Mouse (Mus musculus) lung, postnatal 25 days (tissue): ENCODE results near the gene Sf3b3.
"Not testable (repeated sequence)": the region's sequence is repeated elsewhere in the genome, so short reads cannot be mapped to it uniquely, and the experiment has no call there.

Source experiments
- DNase-seq: peaks from one replicate; pipeline ENCODE4 v3.0.0; 2022; ENCODE audit warnings: low spot score

Gene Sf3b3

DNA sequence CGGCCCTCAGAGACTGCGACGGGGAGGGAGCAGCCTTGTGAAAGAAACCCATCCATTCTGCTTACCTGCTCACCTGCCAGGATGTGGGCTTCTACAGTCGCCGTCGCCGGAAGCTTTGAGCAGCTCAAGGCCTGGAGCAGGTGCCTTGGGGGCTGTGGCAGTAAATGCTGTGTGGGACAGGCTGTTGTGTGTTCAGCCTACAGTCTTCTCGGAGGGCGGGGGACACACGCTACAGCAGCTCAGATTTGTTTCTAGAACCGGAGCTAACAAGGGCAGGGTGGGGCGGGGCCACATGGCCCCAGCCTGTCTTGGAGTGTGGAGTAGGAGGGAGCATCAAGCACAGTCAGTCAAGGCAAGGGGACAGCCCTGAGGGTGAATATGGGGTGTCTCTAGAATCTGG is 40.9 kb downstream of the Sf3b3 start, which contains the start of gene Il34:
Gene Il34, minus strand, starts transcription at position 256 of the 400 bp plus-strand sequence.
- no peak for DNase-seq

DNA sequence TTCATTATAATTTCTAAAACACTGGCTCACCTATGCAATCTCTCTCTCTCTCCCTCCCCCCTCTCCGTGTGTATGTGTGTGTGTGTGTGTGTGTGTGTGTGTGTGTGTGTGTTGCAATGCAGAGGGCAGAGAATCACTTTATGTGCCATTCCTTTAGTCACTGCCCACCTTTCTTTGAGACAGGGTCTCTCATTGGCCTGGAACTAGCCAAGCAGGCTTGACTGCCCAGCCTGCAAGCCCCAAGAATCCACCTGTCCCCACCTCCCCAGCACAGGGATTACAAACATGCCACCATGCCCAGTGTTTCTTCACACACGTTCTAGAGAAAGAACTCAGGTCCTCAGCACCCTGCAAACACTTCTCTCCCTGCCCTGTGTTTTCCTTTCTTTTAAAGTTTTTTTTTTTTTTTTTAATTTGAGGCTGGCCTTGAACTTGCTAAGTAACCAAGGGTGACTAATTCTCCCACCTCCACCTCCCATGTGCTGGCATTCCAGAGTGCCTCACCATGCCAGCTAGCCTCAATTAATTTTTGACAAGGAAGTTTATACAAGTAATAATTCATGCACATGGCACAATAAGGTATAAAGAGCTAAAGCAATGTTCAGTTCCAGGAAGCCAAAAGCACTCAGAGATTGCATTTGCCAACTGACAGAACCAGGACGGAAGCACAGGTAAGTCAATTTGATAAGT is 41.6 kb downstream of the Sf3b3 start:
- DNase-seq = peak; percentile 60

DNA sequence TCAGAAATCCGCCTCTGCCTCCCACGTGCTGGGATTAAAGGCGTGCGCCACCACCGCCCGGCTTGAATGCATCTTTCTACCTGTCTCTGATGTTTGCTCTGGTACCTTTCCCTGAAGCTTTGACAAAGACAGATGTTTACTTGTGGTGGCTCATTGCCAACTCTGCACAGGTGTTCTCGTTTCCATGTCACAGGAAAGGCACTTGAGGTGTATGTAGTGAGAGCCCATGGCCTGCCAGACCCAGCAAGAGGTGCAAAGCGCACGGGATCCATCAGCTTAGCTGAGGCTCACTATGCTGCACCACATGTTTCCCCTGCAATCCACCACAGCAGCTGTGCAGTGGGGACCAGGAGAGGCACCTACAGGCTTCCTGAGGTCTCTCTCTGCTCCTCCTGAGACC is 42.7 kb downstream of the Sf3b3 start:
- no peak for DNase-seq

DNA sequence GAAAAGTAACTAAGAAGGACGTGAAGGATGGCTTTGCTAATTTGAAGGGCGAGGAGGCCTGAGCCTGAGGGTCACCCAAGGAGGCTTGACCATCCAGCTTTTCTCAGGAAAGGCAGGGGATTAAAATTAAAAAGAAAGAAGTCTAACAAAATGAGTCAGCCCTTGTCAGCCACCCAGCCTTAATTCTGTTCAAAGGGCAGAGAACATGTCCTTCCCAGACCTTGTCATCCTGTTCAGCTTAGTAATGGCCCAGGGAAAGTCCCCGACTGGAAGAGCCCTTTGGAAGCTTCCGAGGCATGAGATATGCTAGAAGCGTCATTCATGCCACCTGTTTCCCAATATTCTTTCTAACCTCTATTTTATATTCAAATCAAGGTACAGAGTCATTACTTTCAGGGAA is 43.6 kb downstream of the Sf3b3 start:
- no peak for DNase-seq

DNA sequence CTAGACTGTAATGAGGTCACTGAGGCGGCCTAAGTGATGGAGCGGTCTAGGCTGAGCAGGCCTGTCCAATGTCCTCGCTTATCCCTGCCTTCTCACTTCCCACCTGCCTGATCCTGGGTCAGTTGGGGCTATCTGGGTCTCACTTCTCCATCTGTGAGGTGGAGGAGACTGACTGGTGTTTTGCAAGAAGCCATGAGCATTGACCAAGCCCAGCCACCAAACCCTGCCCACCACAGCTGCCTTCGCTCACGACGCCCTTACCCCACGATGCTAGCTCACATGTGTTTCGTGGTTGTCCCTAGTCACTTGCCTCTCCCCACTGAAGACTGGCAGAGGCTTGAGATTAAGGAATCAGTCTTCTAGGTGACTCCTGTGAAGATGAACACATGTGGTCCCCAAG is 49.5 kb downstream of the Sf3b3 start:
- no peak for DNase-seq

DNA sequence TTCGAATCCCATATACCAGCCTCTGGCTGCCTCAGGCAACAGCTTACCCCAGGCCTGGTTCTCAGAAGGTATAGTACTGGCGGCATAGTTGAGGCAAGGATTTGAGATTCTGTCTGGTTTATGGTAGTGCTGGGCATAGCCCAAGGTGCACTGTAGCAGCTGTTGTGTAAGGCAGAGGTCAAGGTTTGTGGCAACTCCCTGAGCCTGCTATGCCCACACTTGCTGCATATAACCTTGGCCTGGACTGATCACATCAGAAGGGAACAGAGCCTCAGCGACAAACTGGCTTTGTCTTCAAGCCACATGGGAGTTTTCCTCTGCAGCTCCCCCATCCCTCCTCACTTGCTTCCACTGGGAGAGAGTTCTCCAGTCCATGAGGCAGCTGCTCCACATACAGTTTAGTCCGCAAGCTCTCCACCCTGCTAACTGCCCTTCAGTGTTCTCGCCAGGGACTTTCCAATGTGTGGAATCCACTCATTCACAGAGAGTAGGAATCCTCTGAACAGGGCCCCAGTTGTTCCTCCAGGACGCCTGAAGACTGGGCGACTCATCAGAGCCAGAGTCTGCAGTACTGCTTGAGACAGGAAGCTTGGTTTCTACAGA is 52.1 kb downstream of the Sf3b3 start:
- DNase-seq = no peak

DNA sequence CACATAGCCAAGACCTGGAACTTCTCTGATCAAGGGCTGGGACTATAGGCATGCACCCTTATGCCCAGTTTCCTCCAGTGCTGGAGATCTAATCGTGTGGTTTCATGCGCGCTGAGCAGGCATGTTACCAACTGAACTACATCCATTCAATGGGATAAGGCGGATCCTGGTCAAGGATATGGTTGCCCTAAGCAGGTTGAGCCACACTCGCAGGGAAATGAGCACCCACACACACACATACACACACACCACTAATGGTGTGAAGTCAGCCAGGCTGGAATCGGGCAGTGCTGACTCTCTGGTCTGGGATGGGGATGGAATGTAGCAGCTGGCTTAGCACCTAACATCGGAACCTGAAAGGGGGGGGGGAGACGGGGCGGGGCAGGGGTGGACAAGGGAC is 52.7 kb downstream of the Sf3b3 start:
- no peak for DNase-seq

DNA sequence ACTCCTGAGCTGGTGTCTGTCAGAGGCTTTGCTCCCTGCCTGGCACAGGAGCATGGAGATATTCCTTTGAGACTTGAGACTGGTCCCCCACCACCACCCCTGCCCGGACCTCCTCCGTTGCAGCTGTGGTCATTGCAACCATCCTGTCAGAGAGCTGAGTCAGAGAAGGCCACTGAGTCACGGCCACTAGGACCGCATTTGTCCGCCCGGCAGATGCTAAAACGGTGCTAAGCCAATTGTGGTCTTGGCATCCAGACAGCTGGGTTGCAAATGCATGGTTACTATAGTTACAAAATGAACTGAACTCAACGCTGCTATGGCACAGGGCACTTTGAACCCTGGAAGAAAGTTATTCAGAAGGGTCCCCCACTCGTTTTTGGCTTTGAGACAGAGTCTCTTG is 53.1 kb downstream of the Sf3b3 start:
- DNase-seq = no peak

DNA sequence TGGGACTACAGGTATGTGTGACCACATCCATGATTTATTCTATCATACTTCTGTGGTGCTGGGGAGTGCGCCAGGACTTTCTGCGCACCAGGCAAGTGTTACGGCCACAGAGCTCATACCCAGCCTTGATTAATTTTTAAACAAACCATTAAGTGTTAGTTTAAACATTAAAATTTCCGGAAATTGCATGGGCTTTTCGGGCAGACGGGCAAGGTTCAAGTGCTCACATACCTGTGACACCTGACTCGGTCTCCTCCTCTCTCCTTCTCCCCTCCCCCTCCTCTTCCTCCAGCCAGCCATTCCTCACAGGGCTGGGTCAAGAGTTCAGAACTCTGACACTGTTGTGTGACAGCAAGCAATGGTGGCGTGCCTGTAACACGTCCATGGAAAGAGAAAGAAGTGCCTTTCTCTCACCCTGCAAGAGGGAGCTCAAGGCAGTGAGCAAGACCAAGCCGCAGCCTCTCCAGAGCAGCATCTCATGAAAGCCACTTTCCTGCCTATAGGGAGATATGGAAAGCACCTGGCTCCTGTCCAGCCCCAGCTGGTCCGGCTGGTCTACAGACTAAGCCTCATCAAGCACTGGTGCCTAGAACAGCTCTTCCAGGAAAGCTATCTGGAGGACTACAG is 53.9 kb downstream of the Sf3b3 start:
- DNase-seq = peak; percentile 82

DNA sequence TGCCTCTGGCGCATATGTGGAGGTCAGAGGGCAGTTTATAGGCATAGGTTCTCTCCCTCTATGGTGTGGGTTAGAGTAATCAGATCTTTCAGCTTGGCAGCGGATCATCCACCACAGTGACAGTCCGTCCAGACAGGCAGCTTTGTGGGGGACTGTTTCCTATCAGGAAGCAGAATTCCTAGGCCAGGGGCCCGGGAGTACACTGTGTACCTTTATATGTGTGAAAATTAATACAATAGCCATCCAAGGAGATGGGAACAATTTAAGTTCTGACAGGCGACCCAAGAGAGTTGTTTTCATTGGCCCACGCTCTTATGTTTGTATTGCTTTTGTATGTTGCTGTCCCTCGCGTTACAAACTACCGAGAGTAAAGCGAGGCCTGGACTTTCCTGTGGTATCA is 55.4 kb downstream of the Sf3b3 start:
- DNase-seq = no peak

DNA sequence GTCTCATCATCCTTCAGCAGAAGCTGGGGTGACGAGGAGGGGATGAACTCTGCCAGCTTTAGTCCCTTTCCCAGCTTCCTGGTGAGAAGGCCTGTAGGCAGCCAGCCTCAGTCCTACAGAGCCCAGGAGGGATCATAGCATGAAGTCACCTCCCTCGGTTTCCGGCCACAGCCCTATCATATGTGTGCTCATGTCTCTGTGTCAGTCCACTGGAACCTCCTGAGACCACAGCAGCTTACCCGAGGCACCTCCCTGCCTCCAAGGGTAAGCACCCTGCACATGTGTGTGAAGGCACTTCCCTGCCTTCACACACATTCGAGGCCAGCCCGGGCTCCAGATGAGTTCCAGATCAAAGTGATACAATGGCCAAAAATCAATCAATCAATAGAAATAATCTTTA is 56.3 kb downstream of the Sf3b3 start:
- DNase-seq = no peak

DNA sequence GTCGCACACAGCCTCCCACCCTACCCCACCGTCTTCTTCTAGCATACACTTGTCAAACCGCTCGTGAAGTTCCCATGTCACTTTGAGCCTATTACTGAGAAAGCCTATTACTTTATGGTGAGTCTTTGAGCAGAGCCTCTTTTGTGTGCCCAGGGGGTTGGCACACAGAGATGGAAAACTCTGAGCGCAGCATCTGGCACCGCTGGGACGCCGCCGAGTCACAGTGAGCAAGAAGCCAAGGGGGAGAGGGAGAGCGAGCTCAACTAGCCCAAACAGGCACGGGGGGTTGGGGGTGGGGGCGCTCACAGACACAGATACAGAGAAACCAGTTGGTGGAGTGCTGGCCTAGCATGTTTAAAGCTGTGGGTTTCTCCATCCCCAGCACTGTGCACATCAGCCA is 57.0 kb downstream of the Sf3b3 start:
- DNase-seq = no peak

DNA sequence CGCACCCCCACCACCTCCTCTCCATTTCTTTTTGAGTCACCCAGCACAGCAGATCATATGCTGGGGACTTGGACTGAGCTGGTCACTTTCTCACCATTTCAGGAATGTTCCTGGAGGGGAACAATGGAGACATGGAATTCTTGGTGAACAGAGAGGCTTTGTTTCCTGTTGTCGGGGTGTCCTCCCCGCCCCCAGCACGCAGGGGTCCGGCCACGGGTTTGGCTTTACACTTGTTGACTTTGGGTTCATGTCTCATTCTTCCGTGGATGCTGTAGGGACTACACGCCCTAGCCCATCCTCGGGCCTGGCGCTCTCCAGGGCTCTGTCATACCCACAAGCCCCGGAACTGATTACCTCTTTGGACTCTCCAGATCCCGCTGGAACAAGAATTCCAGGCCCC is 57.6 kb downstream of the Sf3b3 start:
- DNase-seq = no peak

DNA sequence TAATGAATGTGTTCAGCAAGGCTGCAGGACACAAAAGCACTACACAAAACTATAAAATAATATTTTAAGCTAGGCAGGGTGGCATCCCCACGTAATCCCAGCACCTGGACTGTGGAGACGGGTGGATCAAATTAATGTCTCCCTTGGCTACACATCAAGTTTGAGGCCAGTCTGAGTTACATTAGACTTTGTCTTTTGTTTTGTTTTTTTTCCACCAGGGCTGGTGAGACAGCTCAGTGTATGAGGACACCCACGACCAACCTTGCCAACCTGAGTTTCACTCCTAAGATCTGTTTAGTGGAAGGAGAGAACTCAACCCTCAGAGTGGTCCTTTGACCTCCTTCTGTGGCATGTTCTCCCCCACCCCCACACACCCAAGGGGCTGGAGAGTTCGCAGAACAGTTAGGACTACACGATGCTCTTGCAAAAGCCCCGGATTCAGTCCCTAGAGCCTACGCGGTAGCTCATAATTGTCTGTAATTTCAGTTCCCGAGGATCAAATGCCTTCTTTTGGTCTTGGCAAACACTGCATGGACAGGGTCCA is 59.1 kb downstream of the Sf3b3 start:
- DNase-seq = no peak

DNA sequence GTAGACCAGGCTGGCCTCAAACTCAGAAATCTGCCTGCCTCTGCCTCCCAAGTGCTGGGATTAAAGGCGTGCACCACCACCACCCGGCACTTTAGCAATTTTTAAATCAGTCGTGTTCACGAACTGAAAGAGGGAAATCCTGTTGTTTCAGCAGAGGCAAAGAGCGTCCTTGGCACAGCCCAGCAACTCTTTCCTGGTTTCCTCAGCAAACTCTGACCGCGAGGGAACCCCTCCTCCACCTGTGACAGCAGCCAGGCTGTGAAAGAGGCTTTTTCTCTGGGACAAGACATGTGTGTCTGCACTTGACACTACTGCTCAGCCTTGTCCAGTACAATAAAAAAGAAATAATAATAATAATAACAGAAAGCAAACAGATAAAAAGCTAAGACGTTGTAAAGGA is 59.7 kb downstream of the Sf3b3 start:
- no peak for DNase-seq

DNA sequence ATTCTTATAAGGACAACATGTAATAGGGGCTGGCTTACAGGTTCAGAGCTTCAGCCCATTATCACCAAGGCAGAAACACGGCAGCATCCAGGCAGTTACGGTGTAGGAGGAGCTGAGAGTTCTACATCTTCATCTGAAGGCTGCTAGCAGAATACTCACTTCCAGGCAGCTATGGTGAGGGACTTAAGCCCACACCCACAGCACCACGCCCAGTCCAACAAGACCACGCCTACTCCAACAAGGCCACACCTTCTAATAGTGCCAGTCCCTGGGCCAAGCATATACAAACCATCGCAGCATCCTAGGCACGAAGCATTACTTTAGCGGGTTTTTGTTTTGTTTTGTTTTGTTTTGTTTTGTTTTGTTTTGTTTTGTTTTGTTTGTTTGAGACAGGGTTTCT is 60.1 kb downstream of the Sf3b3 start:
- not testable (repeated sequence) for DNase-seq

DNA sequence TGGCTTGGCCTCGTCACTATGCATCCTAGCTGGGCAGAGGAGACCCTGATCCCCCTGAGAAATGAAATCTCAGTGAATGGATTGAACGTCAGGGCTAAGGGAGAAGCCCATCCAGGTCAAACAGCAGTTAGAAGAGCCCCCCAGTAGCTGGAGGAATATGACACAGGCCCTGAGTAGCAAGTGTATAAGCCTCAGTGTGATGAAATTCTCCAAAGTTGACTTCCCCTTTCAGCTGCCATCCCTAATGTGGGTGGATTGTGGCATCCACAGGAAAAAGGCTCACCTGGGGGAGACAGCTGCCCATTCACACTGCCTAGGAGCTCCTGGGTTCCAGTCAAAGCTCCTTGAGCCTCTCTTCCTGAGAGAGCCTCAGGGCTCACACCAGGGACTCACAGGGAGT is 61.2 kb downstream of the Sf3b3 start:
- no peak for DNase-seq

DNA sequence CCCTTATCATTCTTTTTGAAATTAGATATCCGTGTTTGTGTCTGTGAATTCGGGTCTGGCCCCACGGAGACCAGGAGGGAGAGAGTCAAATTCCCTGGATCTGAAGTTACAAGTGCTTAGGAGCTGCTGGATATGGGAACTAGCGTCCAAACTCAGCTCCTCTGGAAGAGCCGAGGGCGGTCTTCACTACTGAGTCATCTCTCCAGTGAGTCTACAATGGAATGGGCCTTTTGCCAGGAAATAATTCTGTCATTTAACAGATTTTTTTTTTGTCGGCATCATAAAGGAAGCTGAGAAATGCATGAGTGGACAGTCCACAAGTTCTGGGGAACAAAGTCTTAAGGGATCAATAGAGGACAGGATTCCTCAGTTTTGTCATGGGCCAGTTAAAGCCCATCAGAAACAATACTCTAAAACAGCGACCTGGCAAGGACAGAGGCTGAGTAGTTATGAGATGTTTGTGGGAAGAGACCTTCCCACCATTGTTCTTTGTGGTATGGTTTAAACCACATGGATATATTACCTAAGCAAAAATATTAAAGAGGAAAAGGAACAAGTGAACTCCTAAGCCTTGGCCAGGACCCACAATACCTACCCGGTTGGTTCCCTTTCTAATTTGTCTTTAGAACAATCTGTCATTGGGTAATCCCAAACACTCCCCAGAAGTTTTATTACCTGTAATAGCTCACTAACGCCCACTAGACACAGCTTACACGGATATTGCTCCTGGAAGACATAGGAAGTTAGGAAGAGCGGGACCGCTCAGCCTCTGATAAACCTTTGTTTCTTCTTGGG is 66.5 kb downstream of the Sf3b3 start:
- no peak for DNase-seq

DNA sequence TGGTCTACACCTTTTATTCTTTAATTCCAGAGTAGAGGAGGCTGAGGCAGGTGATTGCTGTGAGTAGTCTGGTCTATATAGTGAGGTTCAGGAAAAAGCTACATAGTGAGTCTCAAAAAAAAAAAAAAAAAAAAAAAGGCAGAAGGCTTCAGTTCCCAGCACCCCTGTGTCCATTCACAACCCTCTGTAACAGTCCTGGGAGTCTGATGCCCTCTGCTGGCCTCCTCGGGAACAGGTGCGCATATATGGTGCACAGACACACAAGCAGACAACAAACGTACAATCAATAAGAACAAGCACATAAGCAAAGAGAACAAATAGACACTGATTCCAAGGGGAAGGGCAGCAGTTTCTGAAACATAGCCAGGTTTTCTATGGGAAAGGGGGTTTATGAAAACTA is 70.3 kb downstream of the Sf3b3 start:
- no peak for DNase-seq

DNA sequence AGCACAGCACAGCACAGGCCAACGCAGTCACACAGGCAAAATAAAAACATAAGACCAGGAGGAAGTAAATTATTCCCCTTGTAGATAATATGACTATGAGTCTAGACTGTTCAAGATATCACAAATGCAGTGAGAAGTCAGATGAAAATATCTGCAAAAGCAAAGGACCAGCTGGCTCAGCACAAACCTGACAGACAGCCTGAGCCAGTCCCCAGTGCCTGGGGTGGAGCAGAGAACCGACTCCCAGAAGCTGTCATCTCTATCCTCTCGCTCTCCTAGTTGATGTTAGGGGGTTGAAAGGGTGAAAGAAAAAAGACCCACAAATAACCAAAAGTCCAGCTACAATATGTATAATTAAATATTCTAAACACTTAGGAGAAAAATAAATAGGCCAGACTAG is 70.9 kb downstream of the Sf3b3 start:
- DNase-seq = no peak

DNA sequence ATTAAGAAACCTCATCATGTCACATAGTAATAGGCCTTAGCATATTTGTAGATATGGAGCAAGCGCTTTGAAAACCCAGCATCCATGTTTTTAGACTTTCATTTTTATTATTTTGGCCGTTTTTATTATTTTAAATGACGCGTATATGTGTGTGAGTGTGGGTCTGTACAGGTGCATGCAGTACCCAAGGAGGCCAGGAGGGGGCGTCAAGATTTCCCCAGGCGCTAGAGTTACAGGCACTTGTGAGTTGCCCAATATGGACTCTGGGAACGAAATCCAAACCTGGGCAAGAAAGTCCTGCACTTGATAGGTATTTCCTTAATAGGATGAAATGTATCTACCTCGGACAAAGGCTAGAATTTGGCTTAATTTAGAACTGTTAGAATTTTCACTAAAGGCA is 71.3 kb downstream of the Sf3b3 start:
- no peak for DNase-seq

DNA sequence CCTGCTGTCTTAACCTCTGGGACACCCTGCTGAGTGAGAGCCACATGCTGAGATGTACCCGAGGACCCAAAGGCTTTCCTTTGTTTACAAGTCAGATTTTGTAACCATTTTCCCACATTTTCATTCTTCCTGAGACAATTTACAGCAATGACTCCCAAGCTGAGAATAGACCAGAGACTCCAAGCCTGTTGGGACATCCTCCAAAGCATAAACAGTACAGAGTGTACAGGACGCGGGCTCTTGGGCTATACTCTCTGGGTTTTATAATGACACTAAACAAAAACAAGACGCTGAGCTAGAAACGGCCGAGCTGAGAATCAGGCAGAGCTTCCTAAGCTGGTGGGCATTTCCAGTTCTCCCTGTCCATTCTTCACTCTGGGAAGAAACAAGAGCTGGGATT is 71.9 kb downstream of the Sf3b3 start:
- DNase-seq = peak; percentile 35

DNA sequence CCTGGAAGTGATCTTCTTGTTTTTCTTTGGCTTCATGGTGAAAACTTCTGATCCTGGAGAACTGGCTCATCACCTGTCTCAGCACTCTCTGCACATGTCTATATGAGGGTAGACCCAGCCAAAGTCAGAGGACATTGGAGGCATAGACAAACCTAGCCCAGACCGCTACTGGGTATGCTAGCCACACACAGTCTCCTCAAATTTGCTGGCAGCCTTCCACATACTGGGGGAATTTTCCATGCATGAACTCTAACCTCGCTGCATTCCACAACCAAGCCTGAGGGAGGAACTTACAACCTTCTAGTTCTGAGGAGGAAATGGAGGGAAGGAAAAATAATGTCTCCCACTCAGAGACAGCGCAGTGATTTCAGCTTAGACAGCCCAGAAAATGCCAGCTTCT is 72.5 kb downstream of the Sf3b3 start:
- peak; percentile 55 for DNase-seq
